Mouse (Mus musculus) liver, adult 2 months (tissue): ENCODE results near the gene Fam161b.

Experiments
- CTCF ChIP-seq: fragments of 200-500 bp; IDR thresholded peaks from 2 replicates; pipeline ENCODE4 v1.5.1; 2011; ENCODE audit warnings: low read depth, low read length, control low read depth
- POLR2A ChIP-seq: fragments of 200-500 bp; IDR thresholded peaks from 2 replicates; pipeline ENCODE4 v1.6.1; 2011; ENCODE audit warnings: low read length, control low read depth; ENCODE audit not compliant: insufficient read depth; ENCODE audit errors: extremely low read depth

GRCm38 (mm10) chr12:84408819-84409507, 47.3 kb upstream of the Fam161b start, which contains the start of the genes Entpd5 and Bbof1:
- TF ChIP-seq POLR2A (peak; percentile 49; the same call in 1 of the 2 replicates), CTCF (no peak)
